Mouse (Mus musculus): ENCODE measurements around the gene B4galt4.
"Not testable (repeated sequence)": the region's sequence is repeated elsewhere in the genome, so short reads cannot be mapped to it uniquely, and the experiment has no call there.

B4galt4 gene

DNA sequence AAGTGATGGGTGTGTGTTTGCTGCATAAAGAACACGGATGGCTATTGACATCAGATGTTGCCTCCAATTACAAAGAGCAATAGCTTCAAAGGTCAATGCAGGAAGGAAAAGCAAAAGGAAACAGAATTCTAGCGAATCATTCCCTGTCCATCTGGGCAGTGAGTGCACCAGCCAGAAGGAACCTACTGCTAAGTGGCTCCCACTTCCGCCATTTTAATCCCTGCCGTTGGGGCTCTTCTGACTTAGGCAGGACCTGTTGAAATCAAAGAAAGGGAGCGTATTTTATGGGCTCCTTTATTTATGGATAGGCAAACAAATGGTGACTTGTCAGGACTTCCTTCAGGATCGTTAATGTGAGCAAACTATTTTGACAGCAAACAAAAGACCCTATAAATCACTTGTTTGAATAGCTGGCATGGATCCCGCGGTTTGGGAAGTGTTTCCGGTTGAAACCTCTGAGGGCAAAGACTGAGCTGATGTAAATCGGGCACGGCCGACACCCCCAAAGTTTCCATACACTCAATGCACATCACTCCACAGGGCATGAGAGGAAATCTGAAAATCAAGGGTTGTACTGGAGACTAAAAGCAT lies 30.9 kb downstream of the B4galt4 start:
- DNase-seq: peak; percentile 26

DNA sequence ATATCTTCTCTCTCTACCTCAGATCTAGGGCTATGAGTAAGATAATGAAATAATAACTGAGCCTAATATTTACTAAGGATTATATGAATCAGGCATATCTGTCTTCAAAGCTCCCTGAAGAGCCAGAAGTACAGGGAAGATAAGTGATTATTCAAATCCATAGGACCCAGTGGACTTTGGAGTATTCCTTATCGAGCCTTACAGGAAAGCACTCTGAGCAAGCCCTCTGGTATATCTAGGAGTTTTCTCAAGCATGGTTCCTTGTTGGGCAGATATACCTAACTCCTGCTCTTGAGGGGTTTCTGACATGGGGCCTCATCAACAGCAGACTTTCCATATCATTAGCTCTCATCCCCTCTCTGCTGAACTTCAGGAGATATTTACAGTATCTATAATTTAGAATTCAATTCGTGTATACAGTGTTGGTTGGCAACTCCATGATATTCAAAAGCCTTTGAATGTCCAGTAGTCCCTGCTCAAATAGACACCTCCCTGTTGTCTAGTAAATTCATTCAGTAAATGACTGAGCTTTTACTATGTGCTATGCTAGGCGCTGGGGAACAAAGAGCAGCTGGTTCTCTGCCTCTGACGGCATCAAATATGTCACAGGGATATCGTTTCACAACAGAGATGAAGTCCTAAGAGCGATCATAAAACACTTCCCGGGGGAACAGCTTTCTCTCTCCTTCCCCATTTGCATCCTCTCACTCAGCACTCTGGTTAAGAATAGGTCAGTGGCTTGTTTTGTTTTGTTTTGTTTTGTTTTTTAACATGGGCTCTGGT lies 33.1 kb downstream of the B4galt4 start:
- DNase-seq: peak; percentile 62

DNA sequence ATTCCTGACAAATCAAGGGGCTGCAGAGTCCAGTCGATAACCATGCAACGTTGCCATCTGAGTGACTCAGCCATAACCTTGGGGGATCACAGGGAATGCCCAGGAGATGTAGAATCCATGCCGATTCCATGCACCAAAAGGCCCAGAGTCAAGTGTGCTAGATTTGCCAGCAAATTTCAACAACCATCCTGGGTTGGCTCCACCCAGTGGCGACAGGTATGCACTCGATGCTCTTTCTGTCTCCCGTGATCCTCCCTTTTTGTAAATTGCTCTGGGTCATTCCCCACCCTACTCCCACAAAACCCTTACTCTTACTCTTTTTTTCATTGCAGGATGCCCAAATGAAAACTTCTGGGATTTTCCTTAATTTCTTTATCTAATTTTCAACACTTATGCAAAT lies 34.3 kb downstream of the B4galt4 start:
- DNase-seq: no peak

DNA sequence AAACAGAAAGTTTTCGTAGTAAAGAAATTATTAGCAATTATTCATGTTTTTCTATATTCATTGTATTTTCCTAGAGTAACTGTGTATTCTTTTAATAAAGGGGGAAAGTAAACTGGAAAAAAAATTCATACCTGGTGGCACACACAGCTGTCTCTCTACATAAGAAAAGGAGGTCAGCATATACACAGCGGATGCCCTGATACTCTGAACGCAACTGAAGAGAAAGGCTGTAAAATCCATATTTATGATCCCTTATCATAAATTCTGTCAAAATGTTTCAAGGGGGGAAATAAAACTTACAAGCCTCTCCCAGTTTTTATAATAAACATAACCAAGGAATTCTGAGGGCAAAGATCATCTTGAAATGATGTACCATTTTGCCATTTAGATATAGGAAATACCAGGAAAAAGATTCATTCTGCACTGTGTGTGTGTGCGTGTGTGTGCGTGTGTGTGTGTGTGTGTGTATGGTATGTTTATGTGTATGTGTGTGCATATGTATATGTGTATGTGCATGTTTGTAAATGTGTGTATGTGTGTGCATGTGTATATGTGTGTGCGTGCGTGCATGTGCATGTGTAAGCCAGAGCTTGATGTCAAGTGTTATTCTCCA lies 39.0 kb downstream of the B4galt4 start:
- no peak for DNase-seq

DNA sequence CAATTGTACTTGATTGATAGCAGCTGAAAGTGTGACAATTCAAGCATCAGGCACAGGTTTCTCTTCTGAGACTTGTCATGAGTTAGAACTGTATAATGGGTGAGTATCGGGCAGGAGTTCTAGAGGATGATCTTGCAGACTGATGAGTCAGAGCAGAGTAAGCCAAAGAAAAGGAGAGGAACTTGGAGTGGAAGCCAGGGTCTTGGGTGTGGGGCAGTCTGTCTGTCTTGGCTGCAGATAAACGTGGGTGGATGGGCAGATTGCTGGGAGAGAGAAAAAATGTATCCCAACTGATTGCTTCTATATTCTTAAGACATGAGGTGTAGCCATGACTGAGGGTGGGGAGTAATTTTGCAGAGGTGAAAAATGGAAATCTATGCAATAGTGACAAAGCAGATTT lies 39.9 kb downstream of the B4galt4 start:
- no peak for DNase-seq

DNA sequence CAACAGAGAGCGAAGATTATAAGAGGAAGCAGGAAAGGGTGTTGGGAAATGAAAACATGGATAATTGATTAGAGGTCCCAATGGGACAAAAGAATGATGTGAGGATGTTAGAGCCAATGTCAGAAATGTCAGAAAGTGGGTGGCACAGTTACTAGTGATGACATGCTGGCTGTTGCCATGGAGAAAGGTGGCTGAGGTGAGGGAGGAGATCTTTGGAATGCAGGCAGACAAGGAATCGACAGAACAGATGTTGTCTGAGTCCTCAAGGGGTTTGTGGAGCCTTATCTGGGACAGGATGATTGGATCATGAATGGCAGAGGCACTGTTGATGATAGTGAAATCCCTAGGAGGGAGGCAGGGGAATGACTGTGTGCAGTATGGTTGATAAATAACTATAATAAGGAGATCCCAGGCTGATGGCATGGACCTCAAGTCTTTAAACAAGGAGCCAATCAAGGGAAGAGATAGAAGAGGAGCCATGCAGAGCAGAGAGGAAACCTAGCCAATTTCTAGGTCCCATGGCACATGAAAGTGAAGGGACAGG lies 40.5 kb downstream of the B4galt4 start:
- no peak for DNase-seq

DNA sequence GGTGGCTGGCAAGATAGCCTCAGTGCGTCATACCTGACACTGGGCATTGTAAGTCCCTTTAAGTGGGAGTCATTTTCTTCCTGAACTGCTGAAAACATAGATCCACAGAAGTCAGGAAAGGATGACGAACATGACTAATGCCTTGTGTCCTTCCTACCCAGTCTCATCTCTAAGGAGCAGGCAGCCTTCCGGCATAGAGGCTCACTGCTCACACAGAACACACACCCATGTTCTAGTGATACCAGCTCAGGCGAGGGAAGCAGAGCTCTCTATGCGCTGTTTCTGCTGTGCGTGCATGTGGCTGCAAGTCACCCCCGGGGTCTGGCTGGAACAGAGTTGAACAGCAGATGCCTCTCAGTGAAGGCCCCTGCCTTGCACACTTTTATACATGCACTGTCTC lies 43.2 kb downstream of the B4galt4 start:
- no peak for DNase-seq

DNA sequence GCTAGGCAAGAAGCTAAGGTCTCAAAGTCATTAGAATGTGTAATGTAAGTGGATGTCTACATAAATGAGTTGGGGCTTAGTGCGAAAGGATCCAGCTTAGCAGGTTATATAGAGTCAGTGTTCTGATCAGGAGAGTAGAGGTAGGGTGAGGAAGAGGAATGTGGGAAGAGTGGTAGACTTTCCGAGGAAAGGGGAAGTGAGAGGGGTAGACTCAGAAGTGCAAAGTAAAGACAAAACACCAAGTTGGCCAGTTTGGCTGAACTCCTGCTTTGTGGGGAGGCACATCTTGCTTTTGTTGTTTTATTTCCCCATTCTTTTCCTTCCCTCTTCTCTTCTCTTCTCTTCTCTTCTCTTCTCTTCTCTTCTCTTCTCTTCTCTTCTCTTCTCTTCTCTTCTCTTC lies 47.0 kb downstream of the B4galt4 start:
- no peak for DNase-seq

DNA sequence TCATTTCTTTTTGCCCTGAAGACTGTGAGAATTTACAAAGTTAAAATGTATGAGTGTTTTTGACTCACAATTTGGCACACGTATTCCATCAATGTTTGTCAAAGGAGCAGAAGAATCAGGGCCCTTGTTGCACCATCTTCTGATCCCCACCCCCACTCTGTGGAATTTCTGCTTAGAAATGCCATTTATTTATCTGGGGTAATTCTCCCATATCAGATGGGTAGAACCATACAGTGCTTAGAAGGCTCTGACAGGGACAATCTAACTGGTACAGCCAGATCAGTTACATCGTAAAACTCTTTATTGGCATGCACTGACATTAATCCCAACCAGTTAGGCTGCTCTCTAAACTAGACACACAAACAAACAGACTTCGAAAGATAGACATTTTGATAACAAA lies 47.9 kb downstream of the B4galt4 start:
- no peak for DNase-seq

DNA sequence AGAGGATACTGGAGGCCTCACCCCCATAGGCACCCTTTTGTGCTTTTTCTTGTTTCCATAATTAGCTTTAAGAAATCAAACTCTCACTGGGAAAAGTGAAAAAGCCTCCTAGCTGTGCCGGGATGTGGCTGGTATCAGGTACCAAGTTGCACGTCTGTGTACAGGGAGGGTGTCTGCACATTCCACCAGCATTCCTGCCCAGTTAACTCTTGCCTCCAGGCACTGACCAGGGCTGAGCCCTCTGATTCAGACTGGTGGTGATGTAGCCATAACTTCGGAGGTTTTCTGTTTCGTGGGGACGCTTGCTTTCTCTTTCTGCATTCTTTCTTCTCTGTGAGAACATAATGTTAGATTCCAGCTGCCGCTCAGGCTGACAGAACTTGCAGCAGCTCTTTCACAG lies 51.1 kb downstream of the B4galt4 start:
- no peak for DNase-seq

DNA sequence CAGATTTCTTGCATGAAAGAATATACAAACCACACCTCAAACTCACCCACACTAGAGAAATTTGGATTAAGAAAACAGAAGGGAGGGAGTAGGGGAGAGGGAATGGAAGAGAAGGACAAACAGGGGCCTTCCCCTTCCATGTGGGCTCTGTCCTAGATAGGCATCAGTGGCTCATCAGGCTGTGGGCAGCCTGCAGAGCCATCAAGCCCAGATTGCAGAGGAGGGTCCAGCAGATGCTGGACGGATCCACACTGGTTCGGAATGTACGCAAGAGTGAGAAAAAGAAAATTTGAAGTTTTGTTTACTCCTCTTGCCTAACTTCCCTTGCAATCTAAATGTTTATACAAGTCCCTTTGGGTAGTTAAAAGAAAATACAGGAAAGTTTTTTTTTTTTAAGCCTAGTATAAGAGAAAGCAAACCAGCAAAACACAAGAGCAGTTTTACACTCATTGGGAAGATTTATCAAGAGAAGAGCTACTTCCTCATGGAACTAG lies 56.9 kb downstream of the B4galt4 start:
- no peak for DNase-seq

DNA sequence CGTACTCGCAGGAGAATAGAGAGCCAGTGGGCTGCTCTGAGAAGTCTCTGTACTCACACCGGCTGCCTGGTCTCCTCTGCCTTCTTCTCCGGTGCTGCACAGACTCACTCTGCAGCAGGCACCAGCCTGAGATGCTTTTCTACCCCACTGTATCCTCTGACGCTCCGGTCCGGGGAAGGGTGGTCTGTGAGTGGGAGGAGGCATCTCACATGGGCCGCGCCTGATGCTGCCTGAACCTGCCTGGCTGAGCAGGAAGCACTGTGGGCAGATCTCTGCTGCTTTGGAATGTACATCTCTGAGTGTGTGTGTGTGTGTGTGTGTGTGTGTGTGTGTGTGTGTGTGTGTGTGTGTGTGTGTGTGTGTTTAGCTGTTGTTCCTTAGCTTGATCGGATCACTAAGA lies 58.0 kb downstream of the B4galt4 start, which contains the start of gene Upk1b:
TSS of gene Upk1b (minus strand) at position 238 of the 400 bp plus-strand sequence.
- no peak for DNase-seq

DNA sequence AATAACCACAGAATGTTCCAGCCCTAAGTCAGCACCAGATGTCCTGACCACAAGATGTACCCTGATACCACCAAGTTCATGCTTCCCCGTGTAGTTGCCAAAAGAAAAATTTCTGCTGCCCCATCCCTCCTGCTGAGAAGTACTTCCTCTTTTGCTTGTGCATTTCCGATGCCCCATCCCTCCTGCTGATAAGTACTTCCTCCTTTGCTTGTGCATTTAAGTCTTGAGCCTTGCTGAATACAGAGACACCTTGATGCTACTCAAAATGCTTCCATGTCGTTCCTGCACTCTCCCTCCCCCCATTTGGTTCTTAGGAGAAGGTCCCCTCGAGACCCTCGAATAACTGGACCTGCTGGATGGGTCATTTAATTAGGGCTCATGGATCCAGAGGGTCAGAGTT lies 65.7 kb downstream of the B4galt4 start:
- not testable (repeated sequence) for DNase-seq

DNA sequence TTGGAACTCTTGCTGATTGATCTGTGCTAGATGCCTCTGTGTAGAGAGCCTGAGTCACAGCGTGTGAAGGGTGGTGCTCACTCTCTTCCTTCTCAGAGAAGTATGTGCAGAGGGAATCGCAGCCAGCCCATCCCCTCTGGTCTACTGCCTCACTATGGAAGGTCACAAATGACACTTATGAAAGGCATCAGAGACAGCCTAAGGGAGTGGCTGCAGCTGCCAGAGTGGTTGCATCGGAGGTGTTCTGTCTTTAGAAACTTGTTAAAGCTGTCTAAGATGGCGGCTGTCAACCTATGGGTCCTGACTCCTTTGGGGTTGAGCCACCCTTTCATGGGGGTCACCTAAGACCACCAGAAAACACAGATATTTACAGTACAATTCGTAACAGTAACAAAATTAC lies 68.1 kb downstream of the B4galt4 start:
- no peak for DNase-seq

DNA sequence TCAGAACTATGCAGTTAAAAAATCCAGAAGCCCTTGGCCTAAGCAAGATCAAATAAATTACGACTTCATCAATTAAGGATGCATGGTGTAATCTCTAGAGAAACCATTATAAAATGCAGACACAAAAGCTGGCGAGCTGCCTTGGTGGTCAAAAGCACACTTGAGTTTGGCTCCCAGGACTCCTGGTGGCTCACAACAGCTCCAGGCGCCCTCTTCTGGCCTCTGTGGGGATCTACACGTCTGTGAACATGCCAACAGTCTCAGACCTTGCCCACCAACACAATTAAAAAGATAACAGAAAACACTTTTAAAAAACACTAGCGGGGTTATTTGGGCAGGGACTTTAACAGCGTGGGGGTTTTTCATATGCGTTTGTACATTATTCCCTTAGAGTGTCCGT lies 70.5 kb downstream of the B4galt4 start:
- peak; percentile 86 for DNase-seq

Measured in lung, postnatal 14 days (tissue).